Mouse (Mus musculus) olfactory bulb, adult 2 months (tissue): Measurements from ENCODE around the gene Zmiz2.

ENCODE experiments used
- CTCF ChIP-seq: fragments of 200-500 bp; IDR thresholded peaks from 2 replicates; pipeline ENCODE4 v1.5.1; 2012; ENCODE audit warnings: low read depth, mild to moderate bottlenecking, low read length, moderate library complexity; ENCODE audit not compliant: insufficient read depth
- POLR2A ChIP-seq: fragments of 200-500 bp; IDR thresholded peaks from 2 replicates; pipeline ENCODE4 v1.6.1; 2012; ENCODE audit warnings: mild to moderate bottlenecking, low read depth, low read length, moderate library complexity; ENCODE audit not compliant: insufficient read depth

GRCm38 (mm10) chr11:6392857-6393256, 4.0 kb downstream of the Zmiz2 start:
- TF ChIP-seq CTCF (no peak), POLR2A (no peak)
